Mouse (Mus musculus) testis, adult 2 months (tissue): ENCODE measurements around the gene Ngp.

Experiments used
- CTCF ChIP-seq: fragments of 200-500 bp; IDR thresholded peaks from 2 replicates; pipeline ENCODE4 v1.5.1; 2012; ENCODE audit warnings: low read depth, mild to moderate bottlenecking, inconsistent platforms, low read length, moderate library complexity; ENCODE audit not compliant: control insufficient read depth, insufficient read depth, insufficient replicate concordance
- POLR2A ChIP-seq: fragments of 200-500 bp; IDR thresholded peaks from 2 replicates; pipeline ENCODE4 v1.6.1; 2012; ENCODE audit warnings: low read depth, mild to moderate bottlenecking, inconsistent platforms, low read length, moderate library complexity; ENCODE audit not compliant: control insufficient read depth

DNA sequence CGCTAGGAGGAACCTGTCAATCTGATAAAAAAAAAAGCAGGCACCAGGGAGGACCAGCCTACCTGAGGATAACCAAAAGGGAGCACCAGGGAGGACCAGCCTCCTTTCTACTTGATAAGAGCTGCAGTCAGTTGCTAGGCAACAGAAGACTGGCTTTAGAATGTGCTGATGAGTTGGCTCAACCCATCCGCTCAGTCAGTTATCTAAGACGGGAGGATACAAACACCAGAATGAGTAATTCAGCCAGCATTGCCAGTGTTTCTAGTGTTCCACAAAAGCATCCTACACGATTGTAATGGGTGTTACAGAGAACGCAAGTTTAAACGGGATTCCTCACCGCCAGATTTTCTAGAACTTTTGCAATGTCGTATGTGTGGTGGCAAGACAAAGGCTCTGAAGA lies 11.7 kb downstream of the Ngp start:
- TF ChIP-seq POLR2A, result no peak
- no peak for TF ChIP-seq CTCF
